Mouse (Mus musculus): Measurements from ENCODE around the gene Poln. TPM values are rescaled to one million over a fixed set of nuclear protein-coding genes. Genes with fewer than 3 reads are reported as not detected.

The Poln gene
- 1 to 10 TPM in 1 of 2 experiments, under 1 TPM in 1; 0.82 to 1.2 TPM for total RNA-seq (2023)

DNA sequence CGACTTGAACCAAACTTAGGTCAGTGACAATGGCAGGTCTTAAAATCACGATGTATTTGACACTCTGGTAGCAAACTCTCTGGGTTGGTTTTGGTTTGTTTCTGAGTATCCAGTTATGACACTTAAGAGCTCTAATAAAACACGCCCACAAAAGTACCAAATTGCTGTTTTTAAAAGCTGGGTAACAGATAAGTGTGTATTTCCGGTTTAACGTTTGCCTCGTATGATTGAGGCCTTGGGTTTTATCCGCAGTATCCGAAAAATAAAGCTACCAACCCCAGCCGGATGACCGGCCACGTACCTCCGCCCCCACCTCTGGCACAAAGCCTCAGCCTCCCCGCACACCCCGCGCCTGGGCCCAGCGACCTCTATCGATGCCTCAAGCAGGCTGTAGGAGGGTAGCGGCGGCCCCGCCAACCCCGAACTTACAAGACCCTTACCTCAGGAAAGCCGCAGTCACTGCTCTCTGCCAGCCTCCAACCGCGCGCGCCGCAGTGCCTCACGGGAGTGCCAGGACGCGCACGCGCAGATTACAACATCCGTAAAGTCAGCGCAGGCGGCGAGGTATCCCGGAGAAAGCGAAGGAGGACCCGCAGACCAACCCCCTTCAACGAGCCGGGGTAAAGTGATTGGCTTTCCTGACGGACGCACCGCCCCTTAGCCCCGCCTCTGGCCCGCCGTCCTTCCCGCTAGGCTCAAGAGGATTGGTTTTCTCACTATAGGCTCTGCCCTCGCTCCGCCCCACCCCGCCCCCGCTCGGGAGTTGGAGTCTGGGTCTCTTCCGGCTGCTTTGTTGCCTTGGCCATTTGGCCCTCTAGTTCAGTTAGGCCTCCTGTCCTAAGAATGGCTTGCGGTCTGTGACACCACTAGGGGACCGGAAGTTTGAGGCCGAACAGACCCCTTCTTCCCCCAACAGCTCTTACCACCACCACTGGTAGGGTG lies at the start of gene Poln, which contains the start of gene Haus3:
Poln (minus strand) TSS at position 499 of the 942 bp plus-strand sequence.
Haus3 (minus strand) TSS at position 578 of the 942 bp plus-strand sequence.

DNA sequence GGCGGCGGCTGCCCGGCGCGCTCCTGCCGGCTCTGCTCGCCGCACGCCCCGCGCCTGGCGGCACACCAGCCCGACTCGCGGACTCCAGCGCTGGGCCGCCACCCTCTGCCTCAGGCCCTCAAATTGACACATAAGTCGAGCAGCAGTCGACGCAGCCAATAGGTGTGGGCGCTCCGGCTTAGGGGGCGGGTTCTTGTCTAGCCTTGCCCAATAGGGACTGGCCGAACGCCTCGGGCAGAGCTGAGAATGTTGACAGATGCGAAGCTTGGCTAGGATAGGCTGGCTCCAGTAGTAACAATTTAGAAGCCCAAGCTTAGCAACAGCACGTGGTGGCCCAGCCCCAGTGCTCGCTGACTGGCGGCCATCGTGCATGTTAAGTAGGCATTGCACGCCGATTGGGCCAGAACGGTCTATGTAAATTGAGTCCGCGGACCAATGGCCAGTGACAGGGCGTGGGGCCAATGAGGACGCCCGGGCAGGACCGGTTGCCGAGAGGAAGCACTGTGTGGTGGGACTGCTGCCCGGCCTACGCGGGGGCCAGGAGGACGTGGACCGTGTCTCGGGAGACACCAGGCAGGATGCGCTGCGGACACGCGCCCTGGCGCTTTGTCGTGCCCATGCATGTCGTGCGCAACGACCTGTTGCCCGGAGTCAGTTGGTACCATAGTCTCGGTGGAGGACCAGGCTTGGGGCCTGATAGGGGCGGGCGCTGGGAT lies 18.5 kb upstream of the Poln start, which contains the start of gene Mxd4:
Mxd4 (minus strand) TSS at position 120 of the 716 bp plus-strand sequence.

DNA sequence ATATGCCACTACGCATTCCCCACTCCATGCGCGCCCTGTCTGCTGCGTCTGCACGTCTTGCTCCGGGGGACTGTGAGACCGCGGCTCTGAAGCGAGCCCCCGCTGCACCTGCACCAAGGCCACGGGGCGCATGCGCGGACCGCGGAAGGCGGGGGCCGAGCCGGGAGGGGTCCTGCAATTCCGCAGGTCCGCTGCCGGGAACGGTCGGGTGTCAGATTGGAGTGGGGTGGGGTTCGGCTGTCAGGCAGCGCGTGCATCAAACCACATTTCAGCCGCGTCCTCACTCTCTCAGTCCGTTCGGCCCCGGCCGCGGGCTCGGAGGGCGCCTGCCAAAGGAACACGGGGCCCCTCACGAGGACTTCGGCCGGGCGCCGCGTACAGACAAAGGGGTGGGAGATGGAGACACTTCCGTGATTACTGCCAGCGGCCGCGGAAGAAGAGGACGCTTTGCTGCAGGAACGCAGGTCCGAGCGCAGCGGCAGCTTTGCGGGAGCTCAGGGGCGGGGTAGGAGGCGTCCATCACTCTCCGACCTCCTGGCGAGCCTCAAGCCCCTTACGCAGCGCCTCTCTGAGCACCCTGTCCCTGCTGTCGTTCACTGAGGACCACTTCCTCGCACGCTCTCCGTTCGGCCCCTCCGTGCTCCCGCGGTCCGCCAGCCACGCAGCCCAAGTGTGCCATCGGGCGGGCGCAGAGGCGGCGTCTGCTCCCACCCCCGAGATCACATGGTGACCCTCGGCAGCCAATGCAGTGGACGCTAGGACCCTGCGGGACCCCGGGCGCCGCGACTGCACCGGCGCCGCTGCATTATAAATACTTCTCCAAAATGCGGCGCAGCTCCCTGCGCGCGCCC lies 173.2 kb downstream of the Poln start, which contains the start of gene Nat8l:
Nat8l (plus strand) TSS at position 142 of the 851 bp plus-strand sequence.

DNA sequence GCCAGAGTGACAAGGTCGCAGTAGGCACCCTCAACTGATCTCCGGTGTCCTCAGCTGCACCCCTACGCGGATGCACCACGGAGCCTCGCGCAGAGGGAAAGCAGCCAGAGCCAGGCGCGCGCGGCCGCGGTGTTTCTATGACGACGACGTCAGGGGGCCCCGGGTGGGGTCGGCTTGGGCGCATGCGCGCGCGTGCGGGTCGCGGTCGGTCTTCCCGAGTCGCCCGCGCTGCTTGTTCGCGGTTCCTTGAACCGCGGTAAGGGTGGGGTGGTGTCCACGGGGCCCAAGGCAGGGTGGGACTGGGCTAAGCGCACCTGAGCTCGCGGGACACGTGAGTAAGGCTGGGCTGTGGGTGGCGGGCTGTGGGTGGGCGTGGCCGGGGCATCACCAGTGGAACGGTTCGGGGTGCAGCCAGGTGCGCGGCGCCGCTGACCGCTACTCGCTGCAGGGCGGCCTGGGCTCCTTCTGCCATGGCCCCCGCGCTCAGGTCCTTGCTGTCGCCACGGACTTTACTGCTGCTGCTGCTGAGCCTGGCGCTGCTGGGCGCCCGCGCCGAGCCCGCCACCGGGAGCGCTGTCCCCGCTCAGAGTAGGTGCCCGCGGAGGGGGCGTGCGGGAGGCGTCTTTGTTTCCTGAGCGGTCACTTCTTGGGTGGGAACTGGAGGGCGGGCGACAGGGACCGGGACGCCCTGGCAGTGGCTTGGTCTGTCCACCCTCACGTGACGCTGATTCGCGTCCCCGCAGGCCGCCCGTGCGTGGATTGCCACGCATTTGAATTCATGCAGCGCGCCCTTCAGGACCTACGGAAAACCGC lies 185.7 kb downstream of the Poln start, which contains the start of gene Gm1673:
Gm1673 (plus strand) TSS at position 125 of the 813 bp plus-strand sequence.

Other genes with a start within 250 kb of the Poln start
- 10 to 100 TPM; 33.4 to 33.8 TPM for gene Nelfa, start 233.0 kb downstream of the Poln start, total RNA-seq (2023)
- not detected for gene Gm1673, start 186.0 kb downstream of the Poln start, total RNA-seq (2023)
- under 1 TPM in 1 of 2 experiments, not detected in 1; 0.12 TPM for gene Nat8l, start 173.5 kb downstream of the Poln start, total RNA-seq (2023)
- 10 to 100 TPM; 55.3 to 57.4 TPM for gene Haus3, start 79 bp upstream of the Poln start, total RNA-seq (2023)
- 100 to 1,000 TPM; 100 to 105 TPM for gene Mxd4, start 18.3 kb upstream of the Poln start, total RNA-seq (2023)
- gene Zfyve28, start 119.0 kb upstream of the Poln start, total RNA-seq (2023): under 1 TPM; 0.86 to 0.93 TPM
- not detected for gene Cfap99, start 119.2 kb upstream of the Poln start, total RNA-seq (2023)
- 100 to 1,000 TPM; 287 to 292 TPM for gene Rnf4, start 166.8 kb upstream of the Poln start, total RNA-seq (2023)
- gene Fam193a, start 200.5 kb upstream of the Poln start, total RNA-seq (2023): 10 to 100 TPM; 77.6 to 84.8 TPM

Data from T-cell, adult 66 days (primary cell).